Mouse (Mus musculus) midbrain, embryonic 11.5 days (tissue): Measurements from ENCODE around the gene Mtif2. TPM values are rescaled to one million over a fixed set of nuclear protein-coding genes. Genes with fewer than 3 reads are reported as not detected.

Experiments
- ATAC-seq: fragments of 200-750 bp; cut with Nextera tagmentation; 2 replicates; pipeline ENCODE4 v1.8.0; 2017; ENCODE audit warnings: moderate TSS enrichment, moderate library complexity; ENCODE audit not compliant: low FRiP score
- DNase-seq: peaks from one replicate; pipeline ENCODE4 v3.0.0; 2015; ENCODE audit warnings: low spot score; ENCODE audit errors: missing footprints
- H3K27ac ChIP-seq: fragments of 300-500 bp; sonication (generic); 2 replicates; pipeline ENCODE4 v1.5.1; 2014; ENCODE audit warnings: low read depth, low read length
- H3K27me3 ChIP-seq: fragments of 300-500 bp; sonication (generic); 2 replicates; pipeline ENCODE4 v1.6.1; 2014; ENCODE audit warnings: mild to moderate bottlenecking, low read length, moderate library complexity, mixed read lengths; ENCODE audit not compliant: control insufficient read depth, insufficient read depth
- H3K36me3 ChIP-seq: fragments of 300-500 bp; sonication (generic); 2 replicates; pipeline ENCODE4 v1.6.1; 2014; ENCODE audit warnings: mild to moderate bottlenecking, low read length, moderate library complexity, mixed read lengths; ENCODE audit not compliant: control insufficient read depth, insufficient read depth
- H3K4me1 ChIP-seq: fragments of 300-500 bp; sonication (generic); 2 replicates; pipeline ENCODE4 v1.6.1; 2014; ENCODE audit warnings: low read length; ENCODE audit not compliant: control insufficient read depth, insufficient read depth
- H3K4me2 ChIP-seq: fragments of 300-500 bp; sonication (generic); 2 replicates; pipeline ENCODE4 v1.6.1; 2014; ENCODE audit warnings: mild to moderate bottlenecking, moderate library complexity
- H3K4me3 ChIP-seq: fragments of 300-500 bp; sonication (generic); 2 replicates; pipeline ENCODE4 v1.5.1; 2014; ENCODE audit warnings: low read depth, low read length
- H3K9ac ChIP-seq: fragments of 300-500 bp; sonication (generic); 2 replicates; pipeline ENCODE4 v1.6.1; 2014; ENCODE audit warnings: low read length
- H3K9me3 ChIP-seq: fragments of 300-500 bp; sonication (generic); 2 replicates; pipeline ENCODE4 v1.6.1; 2016; ENCODE audit warnings: low read length; ENCODE audit not compliant: control insufficient read depth
- WGBS: fragments of 180-500 bp; shearing (Covaris S2); extraction: QIAGEN DNeasy Blood & Tissue Kit; methylation state at CpG from one replicate; pipeline ENCODE4 v1.1.7; 2014; 5-methylcytosine and 5-hydroxymethylcytosine counted together
- polyA plus RNA-seq: library from polyadenylated mRNA; unstranded; fragments of >200 nt; fragmentation: Nextera tagmentation; extraction: Ambion mirVana; gene quantifications from 2 replicates; pipeline ENCODE4 v1.2.1, GENCODE M21; 2014

Gene Mtif2
- polyA plus RNA-seq = 39.9 and 44.6 TPM in 2 replicates

GRCm38 (mm10) chr11:29525988-29526794 lies at the start of gene Mtif2:
Gene Mtif2 (plus strand): TSS chr11:29526408.
- peak within 1 kb of the TSS; percentile 87 for H3K9ac ChIP-seq
- H3K4me3 ChIP-seq = peak within 1 kb of the TSS; percentile 71
- H3K4me1 ChIP-seq = no peaks in the 10 kb centered on the region
- peaks cover 4% of the 10 kb centered on the region; the same call in 1 of the 2 replicates for H3K36me3 ChIP-seq
- 3% methylated on average over 47 of the region's 47 CpGs for WGBS
- peak within 1 kb of the TSS; percentile 40 for H3K27ac ChIP-seq
- ATAC-seq (peak; percentile 98), DNase-seq (peak; percentile 98)
- peak within 1 kb of the TSS; percentile 70 for H3K4me2 ChIP-seq
- H3K9me3 ChIP-seq = no peaks in the 10 kb centered on the region
- H3K27me3 ChIP-seq = no peaks in the 10 kb centered on the region

GRCm38 (mm10) chr11:29493135-29493534 lies 33.1 kb upstream of the Mtif2 start:
- no peak overlapping the region for H3K4me2 ChIP-seq
- peaks cover 3% of the 10 kb centered on the region; the same call in 1 of the 2 replicates for H3K36me3 ChIP-seq
- no peak for DNase-seq
- no peak overlapping the region for H3K4me3 ChIP-seq
- H3K27me3 ChIP-seq = no peaks in the 10 kb centered on the region
- no peak overlapping the region for H3K9ac ChIP-seq
- ATAC-seq = no peak
- 85% methylated on average over 1 of the region's 1 CpGs for WGBS
- no peaks in the 10 kb centered on the region for H3K9me3 ChIP-seq
- H3K27ac ChIP-seq = no peak overlapping the region
- H3K4me1 ChIP-seq = no peaks in the 10 kb centered on the region

GRCm38 (mm10) chr11:29496962-29497361 lies 29.2 kb upstream of the Mtif2 start:
- Histone ChIP-seq H3K4me1 (no peaks in the 10 kb centered on the region), H3K9me3 (no peaks in the 10 kb centered on the region), H3K9ac (no peak overlapping the region), H3K4me3 (no peak overlapping the region), H3K27me3 (no peaks in the 10 kb centered on the region), H3K4me2 (no peak overlapping the region), H3K27ac (no peak overlapping the region), H3K36me3 (peaks cover 6% of the 10 kb centered on the region; the same call in 1 of the 2 replicates)
- ATAC-seq (no peak), DNase-seq (no peak)
- WGBS = 91% methylated on average over 3 of the region's 3 CpGs

- 93% methylated on average over 10 of the region's 10 CpGs for WGBS
Measured at GRCm38 (mm10) chr11:29503948-29504893, 22.0 kb upstream of the Mtif2 start.

GRCm38 (mm10) chr11:29504899-29505625 lies 21.1 kb upstream of the Mtif2 start:
- no peak overlapping the region for H3K4me2 ChIP-seq
- no peak overlapping the region for H3K27ac ChIP-seq
- no peak overlapping the region for H3K4me3 ChIP-seq
- DNase-seq (peak; percentile 41), ATAC-seq (no peak)
- H3K9me3 ChIP-seq = no peaks in the 10 kb centered on the region
- peaks cover 2% of the 10 kb centered on the region; the same call in 1 of the 2 replicates for H3K36me3 ChIP-seq
- H3K9ac ChIP-seq = no peak overlapping the region
- no peaks in the 10 kb centered on the region for H3K27me3 ChIP-seq
- 93% methylated on average over 2 of the region's 2 CpGs for WGBS
- H3K4me1 ChIP-seq = no peaks in the 10 kb centered on the region

More at GRCm38 (mm10) chr11:29503948-29504893, 22.0 kb upstream of the Mtif2 start:
- no peak for ATAC-seq
- DNase-seq = no peak
- no peaks in the 10 kb centered on the region for H3K4me1 ChIP-seq
- H3K9me3 ChIP-seq = no peaks in the 10 kb centered on the region
- peaks cover 6% of the 10 kb centered on the region; the same call in 1 of the 2 replicates for H3K36me3 ChIP-seq
- no peaks in the 10 kb centered on the region for H3K27me3 ChIP-seq
- no peak overlapping the region for H3K27ac ChIP-seq
- no peak overlapping the region for H3K4me2 ChIP-seq
- no peak overlapping the region for H3K9ac ChIP-seq
- no peak overlapping the region for H3K4me3 ChIP-seq

GRCm38 (mm10) chr11:29509421-29509820 lies 16.8 kb upstream of the Mtif2 start:
- no peak overlapping the region for H3K4me2 ChIP-seq
- H3K36me3 ChIP-seq = peaks cover 5% of the 10 kb centered on the region; the same call in 1 of the 2 replicates
- H3K27ac ChIP-seq = no peak overlapping the region
- DNase-seq (no peak), ATAC-seq (no peak)
- H3K9ac ChIP-seq = no peak overlapping the region
- no peaks in the 10 kb centered on the region for H3K27me3 ChIP-seq
- H3K9me3 ChIP-seq = no peaks in the 10 kb centered on the region
- 88% methylated on average over 1 of the region's 1 CpGs for WGBS
- H3K4me3 ChIP-seq = no peak overlapping the region
- H3K4me1 ChIP-seq = peaks cover 5% of the 10 kb centered on the region

- Histone ChIP-seq H3K4me2 (no peak overlapping the region), H3K9me3 (no peaks in the 10 kb centered on the region), H3K4me3 (no peak overlapping the region), H3K4me1 (peaks cover 6% of the 10 kb centered on the region), H3K9ac (no peak overlapping the region), H3K27me3 (no peaks in the 10 kb centered on the region), H3K27ac (no peak overlapping the region), H3K36me3 (peaks cover 5% of the 10 kb centered on the region; the same call in 1 of the 2 replicates)
- 93% methylated on average over 4 of the region's 4 CpGs for WGBS
- ATAC-seq (no peak), DNase-seq (peak; percentile 74)
Measured at GRCm38 (mm10) chr11:29512818-29513535, 13.2 kb upstream of the Mtif2 start.

- Histone ChIP-seq H3K27ac (no peak overlapping the region), H3K4me1 (peaks cover 6% of the 10 kb centered on the region), H3K9me3 (no peaks in the 10 kb centered on the region), H3K4me3 (peak overlapping the region; percentile 60), H3K36me3 (peaks cover 5% of the 10 kb centered on the region; the same call in 1 of the 2 replicates), H3K9ac (peak overlapping the region; percentile 75), H3K27me3 (no peaks in the 10 kb centered on the region), H3K4me2 (peak overlapping the region; percentile 65)
- WGBS = 32% methylated on average over 10 of the region's 10 CpGs
- DNase-seq = no peak
- no peak for ATAC-seq
Measured at GRCm38 (mm10) chr11:29514325-29514681, 11.9 kb upstream of the Mtif2 start.
